Mouse (Mus musculus) E14TG2a.4 (cell line): ENCODE measurements around the gene Irak2.

Experiments used
- CTCF ChIP-seq: conservative IDR thresholded peaks from 2 replicates; pipeline ENCODE4 v1.5.1; 2014; ENCODE audit warnings: low read length
- NANOG ChIP-seq: IDR thresholded peaks from 2 replicates; pipeline ENCODE4 v1.6.1; 2014; ENCODE audit warnings: borderline replicate concordance, low read length, mixed read lengths

DNA sequence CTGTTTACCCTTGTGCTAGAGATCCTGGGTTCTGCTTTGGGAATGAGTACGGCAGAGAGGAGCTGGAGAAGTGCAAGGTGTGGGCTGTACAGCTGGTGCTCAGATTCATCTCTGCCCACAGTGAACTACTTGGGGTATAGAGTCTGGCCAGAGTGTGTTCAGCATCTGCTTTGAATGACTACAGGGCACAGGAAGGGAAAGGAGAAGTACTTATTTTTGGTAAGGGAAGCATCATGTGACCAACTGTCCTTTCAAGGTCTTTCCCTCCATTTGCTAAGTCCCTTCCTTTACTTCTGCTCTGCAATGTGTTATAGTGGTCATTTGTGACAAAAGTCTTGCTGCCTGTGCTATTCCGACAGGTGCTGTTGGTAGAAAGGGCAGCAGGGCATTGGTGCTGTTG is 76.0 kb downstream of the Irak2 start:
- TF ChIP-seq CTCF = no peak
- TF ChIP-seq NANOG = no peak
